Mouse (Mus musculus) MN1 (cell line): ENCODE measurements at regions not wholly inside any gene's neighbourhood (a gene's known extent, or its start where the extent isn't known, plus 50 kb on each side); places are given as distances from the start of the nearest gene placed in this dataset.

ENCODE experiments used
- DNase-seq: peaks from one replicate; pipeline ENCODE4 v3.0.0-alpha.2; 2016; ENCODE audit warnings: low spot score

GRCm38 (mm10) chr2:51237451-51237850 is 88.5 kb upstream of the Rnd3 start:
- DNase-seq: no peak

- no peak for DNase-seq
Observed at GRCm38 (mm10) chr2:51236852-51237251, 87.9 kb upstream of the Rnd3 start.

- no peak for DNase-seq
Observed at GRCm38 (mm10) chr2:51234427-51234826, 85.5 kb upstream of the Rnd3 start.

- no peak for DNase-seq
Observed at GRCm38 (mm10) chr2:51222851-51223250, 73.9 kb upstream of the Rnd3 start.

GRCm38 (mm10) chr2:51219714-51220113 is 70.8 kb upstream of the Rnd3 start:
- DNase-seq: no peak

GRCm38 (mm10) chr2:51207150-51208022 is 58.5 kb upstream of the Rnd3 start:
- no peak for DNase-seq

- no peak for DNase-seq
Observed at GRCm38 (mm10) chr2:51206332-51206731, 57.4 kb upstream of the Rnd3 start.
